Mouse (Mus musculus) embryo, embryonic 11.5 days (tissue): ENCODE measurements at regions not wholly inside any gene's neighbourhood (a gene's known extent, or its start where the extent isn't known, plus 50 kb on each side); places are given as distances from the start of the nearest gene placed in this dataset.
A peak's percentile ranks its signal among the peaks of the same experiment; 100 is the strongest.

ENCODE experiments used
- DNase-seq: peaks from one replicate; pipeline ENCODE4 v3.0.0-alpha.2; 2012; ENCODE audit warnings: low read depth, low spot score

GRCm38 (mm10) chr4:72688842-72689241, 163.6 kb downstream of the Aldoart1 start:
- DNase-seq: no peak

DNA sequence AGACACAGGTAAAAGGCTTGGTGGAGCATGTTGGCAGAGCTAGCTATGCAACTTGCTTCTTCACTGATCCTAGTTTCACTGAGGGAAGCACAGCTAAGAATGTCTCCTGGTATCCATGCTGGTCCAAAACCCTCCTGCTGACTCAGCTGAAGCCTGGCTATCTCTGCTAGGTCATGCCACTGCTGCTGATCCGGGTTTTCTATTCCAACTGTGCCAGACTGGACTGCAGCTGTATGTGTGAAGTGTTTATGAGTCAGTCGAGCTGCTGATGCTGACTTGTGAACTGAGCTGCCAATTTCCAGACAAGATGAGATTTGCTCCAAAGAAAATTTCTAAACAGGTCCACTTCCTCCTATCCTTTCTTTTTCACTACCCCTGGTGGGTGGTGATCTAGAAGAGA, 178.4 kb downstream of the Aldoart1 start:
- DNase-seq: no peak

DNA sequence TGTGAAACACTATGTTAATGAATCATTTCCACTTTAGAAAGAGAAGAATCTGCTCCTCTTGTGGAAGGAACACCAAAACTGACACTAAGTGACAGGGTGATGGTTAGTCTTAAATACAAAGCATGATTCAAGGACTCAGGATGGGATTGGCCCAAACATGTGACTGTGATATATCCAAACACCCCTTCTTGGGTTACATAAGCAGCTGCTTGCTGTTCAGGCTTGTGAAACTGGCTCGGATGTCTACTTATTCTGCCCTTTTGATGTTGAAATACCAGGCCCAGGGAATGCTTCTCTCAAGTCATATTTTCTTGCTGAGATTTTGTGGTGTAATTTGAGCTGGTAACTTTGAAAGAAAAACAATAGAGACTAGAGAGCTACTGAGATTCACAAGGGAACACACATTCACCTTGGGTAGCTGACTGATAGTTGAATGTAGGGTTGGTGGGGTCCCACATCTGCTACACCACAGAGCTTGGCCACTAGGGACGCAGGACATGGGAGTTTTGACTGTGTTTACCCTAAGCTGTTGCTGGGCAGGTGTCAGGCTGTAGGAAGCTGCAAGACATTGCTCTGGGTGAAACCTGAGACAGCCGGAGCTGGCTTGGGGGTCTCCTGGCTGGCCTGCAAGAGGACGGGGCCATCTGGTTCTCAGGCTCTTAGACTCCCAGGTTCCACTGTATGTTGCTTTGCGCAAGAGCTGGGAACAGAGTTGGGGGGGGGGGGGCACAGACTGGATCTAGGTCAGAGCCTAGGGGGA, 180.6 kb downstream of the Aldoart1 start:
- DNase-seq: no peak

- DNase-seq: no peak
These were observed 182.5 kb downstream of the Aldoart1 start for GRCm38 (mm10) chr4:72669827-72670494.

- DNase-seq: no peak
These were observed 188.1 kb downstream of the Aldoart1 start for GRCm38 (mm10) chr4:72664379-72664778.

DNA sequence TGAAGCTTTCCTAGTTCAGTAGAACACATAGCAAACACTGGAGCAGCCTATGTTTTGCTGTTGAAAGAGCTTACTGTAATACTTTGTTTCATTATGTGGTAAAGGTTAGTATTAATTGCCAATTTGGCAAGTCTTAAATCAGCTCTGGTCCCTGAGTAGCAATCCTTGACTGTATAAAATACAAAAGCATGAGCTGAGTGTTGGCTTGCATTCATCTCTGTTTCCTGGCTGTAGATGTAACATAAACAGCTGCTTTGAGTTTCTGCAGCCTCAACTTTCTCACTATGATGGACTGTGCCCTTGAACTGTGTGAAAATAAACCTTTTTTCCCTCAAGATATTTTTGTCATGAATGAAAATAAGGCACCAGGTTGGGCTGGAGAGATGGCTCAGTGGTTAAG, 190.0 kb downstream of the Aldoart1 start:
- DNase-seq: no peak

GRCm38 (mm10) chr4:72656206-72656605, 196.2 kb downstream of the Aldoart1 start:
- DNase-seq: no peak

- DNase-seq: no peak
These were observed 205.3 kb downstream of the Aldoart1 start for GRCm38 (mm10) chr4:72647130-72647529.

GRCm38 (mm10) chr4:72629416-72629815, 223.0 kb downstream of the Aldoart1 start:
- no peak for DNase-seq

- DNase-seq: peak; percentile 14
These were observed 225.1 kb downstream of the Aldoart1 start for GRCm38 (mm10) chr4:72627219-72627930.

DNA sequence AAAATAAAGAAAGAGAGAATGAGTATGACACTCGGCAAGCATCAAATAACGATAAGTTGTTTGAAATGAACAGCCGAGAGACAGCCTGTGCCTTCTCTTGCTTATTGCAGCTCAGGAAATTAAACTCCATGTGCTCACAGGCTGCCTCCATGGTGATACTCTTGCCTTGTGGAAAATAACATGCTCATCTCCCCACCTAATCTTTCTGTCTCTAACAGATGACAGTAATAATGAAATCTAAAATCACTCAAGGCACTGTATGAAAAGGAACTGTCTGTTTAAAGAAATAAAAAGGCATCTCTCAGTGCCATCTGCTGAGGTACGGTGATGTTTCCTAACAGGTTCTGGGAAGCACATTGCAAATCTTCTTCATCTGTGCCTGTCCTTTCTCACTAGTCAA, 247.3 kb downstream of the Aldoart1 start:
- no peak for DNase-seq

GRCm38 (mm10) chr4:72595494-72595893, 256.9 kb downstream of the Aldoart1 start:
- no peak for DNase-seq

DNA sequence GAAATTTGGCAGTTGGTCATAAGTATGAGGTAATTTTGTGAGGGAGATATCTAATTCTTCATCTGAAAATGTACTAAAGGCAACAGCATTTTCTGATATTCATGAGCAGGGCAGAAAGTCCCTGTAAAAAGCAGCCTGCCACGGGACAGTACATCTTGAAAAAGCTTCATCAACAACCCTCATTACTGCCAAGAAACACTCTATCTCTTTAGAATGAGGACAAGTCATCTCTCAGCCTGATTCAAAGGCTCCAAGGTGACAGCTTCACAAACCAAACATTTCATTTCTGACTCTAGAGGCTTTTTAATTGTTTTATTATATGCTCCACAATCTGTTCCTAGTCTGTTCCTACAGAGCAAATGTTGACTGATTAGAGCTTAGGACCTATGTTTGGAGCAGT, 260.3 kb downstream of the Aldoart1 start:
- DNase-seq: no peak

DNA sequence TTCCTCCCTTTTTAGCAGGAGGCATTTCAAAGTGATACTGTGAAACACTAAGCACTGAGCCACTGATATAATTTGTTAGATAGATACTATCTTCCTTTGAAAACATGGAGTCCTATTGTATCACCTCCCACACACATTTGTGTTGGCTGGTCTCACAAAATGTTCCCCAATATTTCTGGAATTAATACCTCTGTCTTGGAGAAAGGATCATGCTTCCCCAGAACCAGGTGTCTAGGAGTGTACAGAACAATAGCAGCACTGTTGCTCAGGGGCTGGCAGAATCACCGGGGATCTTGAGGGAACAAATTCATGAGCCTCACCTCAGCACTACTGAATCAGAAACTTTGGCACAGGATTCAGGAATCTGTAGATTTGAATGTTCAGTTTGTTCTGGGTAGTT, 277.5 kb downstream of the Aldoart1 start:
- DNase-seq: no peak

- no peak for DNase-seq
These were observed 280.5 kb downstream of the Aldoart1 start for GRCm38 (mm10) chr4:72571924-72572323.

- DNase-seq: no peak
These were observed 287.2 kb downstream of the Aldoart1 start for GRCm38 (mm10) chr4:72565186-72565585.

DNA sequence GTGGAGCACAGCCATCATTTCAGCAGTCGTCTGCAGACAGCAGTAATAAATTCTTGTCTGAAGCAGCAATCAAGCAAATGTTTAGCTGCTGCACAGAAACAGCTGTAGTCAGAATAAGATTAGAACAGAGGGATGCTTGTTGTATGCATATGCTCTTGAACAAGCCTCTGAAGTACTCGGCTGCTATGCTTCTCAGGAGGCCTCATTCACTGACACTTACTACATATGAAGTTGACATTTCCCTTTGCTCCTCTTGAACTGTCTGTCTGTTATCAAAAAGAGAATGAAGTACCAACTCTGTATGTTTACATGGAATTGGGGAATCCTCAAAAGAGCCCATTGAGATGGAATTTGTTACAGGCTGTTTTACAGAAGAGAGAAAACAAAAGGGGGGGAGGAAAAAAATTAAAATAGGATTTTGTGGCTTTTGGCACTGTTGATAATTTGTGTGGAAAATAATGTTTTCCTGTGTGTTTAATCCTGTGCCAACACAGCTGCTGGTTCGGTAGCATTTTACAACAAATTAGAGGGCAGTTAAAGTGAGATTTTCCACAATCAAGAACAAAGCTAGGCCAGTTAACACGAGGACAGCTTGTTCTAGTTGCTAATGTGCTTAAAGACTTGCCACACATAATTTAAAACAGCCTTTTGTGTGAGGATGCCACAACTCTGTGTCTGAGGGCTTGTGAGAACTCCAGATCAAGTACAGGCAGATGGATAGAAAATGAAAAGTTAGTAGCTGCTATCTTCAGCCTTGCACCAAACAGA, 289.3 kb downstream of the Aldoart1 start:
- DNase-seq: no peak

- DNase-seq: no peak
These were observed 298.2 kb downstream of the Aldoart1 start for GRCm38 (mm10) chr4:72554276-72554675.

GRCm38 (mm10) chr4:72534563-72534962, 317.9 kb downstream of the Aldoart1 start:
- no peak for DNase-seq

DNA sequence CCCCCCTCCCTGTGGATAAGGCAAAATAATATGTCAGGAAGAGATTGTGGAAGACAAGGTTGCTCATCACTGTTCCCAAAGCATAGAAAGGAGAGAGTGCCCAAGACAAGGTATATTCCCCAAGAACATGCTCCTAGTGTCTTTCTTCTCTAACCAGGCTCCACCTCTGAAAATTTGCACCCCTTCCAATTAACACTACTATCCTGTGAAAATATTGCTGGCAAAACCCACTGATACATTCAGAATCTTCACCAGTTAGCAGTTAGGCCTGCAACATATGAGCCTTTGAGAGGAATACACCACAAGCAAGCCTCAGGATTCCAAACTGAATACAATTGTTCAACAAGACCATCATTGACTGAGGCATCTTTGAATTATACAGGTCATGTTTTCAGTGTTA, 323.9 kb upstream of the Tle1 start:
- DNase-seq: no peak

GRCm38 (mm10) chr4:72524100-72524499, 323.4 kb upstream of the Tle1 start:
- DNase-seq: no peak

GRCm38 (mm10) chr4:72511220-72511619, 310.5 kb upstream of the Tle1 start:
- no peak for DNase-seq
